Mouse (Mus musculus) ES-E14 (cell line): Measurements from ENCODE around the gene H2-Q10. TPM values are rescaled to one million over a fixed set of nuclear protein-coding genes. Genes with fewer than 3 reads are reported as not detected.

Experiments used
- DNase-seq: peaks from one replicate; pipeline ENCODE4 v3.0.0-alpha.2; 2013; ENCODE audit warnings: low read depth, low spot score
- H3K27ac ChIP-seq: 2 replicates; pipeline ENCODE4 v1.5.1; 2012; ENCODE audit warnings: low read depth, mild to moderate bottlenecking, low read length, moderate library complexity, mixed read lengths; ENCODE audit not compliant: poor library complexity, insufficient read depth, severe bottlenecking
- H3K36me3 ChIP-seq: 2 replicates; pipeline ENCODE4 v1.6.1; 2012; ENCODE audit warnings: mild to moderate bottlenecking, low read length, moderate library complexity, mixed read lengths; ENCODE audit not compliant: control insufficient read depth, poor library complexity, insufficient read depth, severe bottlenecking
- H3K4me1 ChIP-seq, 2 experiments: fragments of 150-350 bp in 1 of 2; sonication (generic) in 1 of 2; 2 replicates each; pipeline ENCODE4 v1.6.1; 2012; ENCODE audit warnings: low read length in 2 of 2, mild to moderate bottlenecking in 1 of 2, mixed read lengths in 1 of 2; ENCODE audit not compliant: control insufficient read depth in 2 of 2, insufficient read depth in 2 of 2, poor library complexity in 1 of 2
- H3K4me3 ChIP-seq, 2 experiments: fragments of 150-350 bp in 1 of 2; sonication (generic) in 1 of 2; 2 replicates each; pipeline ENCODE4 v1.5.1; 2012; ENCODE audit warnings: low read length in 2 of 2, low read depth in 1 of 2, mild to moderate bottlenecking in 1 of 2, mixed read lengths in 1 of 2; ENCODE audit not compliant: insufficient read depth in 1 of 2, poor library complexity in 1 of 2, severe bottlenecking in 1 of 2
- H3K9ac ChIP-seq: 2 replicates; pipeline ENCODE4 v1.6.1; 2012; ENCODE audit warnings: low read depth, mild to moderate bottlenecking, low read length, mixed read lengths; ENCODE audit not compliant: poor library complexity, insufficient read depth, severe bottlenecking
- H3K9me3 ChIP-seq: fragments of 150-350 bp; sonication (generic); 2 replicates; pipeline ENCODE4 v1.6.1; 2012; ENCODE audit warnings: low read depth, mild to moderate bottlenecking, low read length; ENCODE audit not compliant: control insufficient read depth, insufficient read depth
- CHD2 ChIP-seq: IDR thresholded peaks from 2 replicates; pipeline ENCODE4 v1.6.1; 2014; ENCODE audit warnings: mild to moderate bottlenecking, low read depth, low read length, inconsistent platforms
- HCFC1 ChIP-seq: IDR thresholded peaks from 2 replicates; pipeline ENCODE4 v1.6.1; 2012; ENCODE audit warnings: low read length, inconsistent platforms, borderline replicate concordance; ENCODE audit not compliant: insufficient read depth
- MAFK ChIP-seq: IDR thresholded peaks from 2 replicates; pipeline ENCODE4 v1.6.1; 2014; ENCODE audit warnings: mild to moderate bottlenecking, low read depth, low read length, inconsistent platforms; ENCODE audit not compliant: insufficient read depth
- ZC3H11A ChIP-seq: IDR thresholded peaks from 2 replicates; pipeline ENCODE4 v1.6.1; 2012; ENCODE audit warnings: low read depth, mild to moderate bottlenecking, inconsistent platforms, low read length, borderline replicate concordance
- ZNF384 ChIP-seq: IDR thresholded peaks from 2 replicates; pipeline ENCODE4 v1.6.1; 2012; ENCODE audit warnings: low read depth, low read length, inconsistent platforms
- in situ Hi-C, 2 experiments: fragments of 600-800 bp; cut with MboI; formaldehyde crosslinking; loops; one replicate each; pipeline ENCODE4 v1.15.1; 2025; ENCODE audit warnings: low sequenced_read_pairs in 2 of 2, inconsistent platforms in 1 of 2; ENCODE audit not compliant: unreplicated experiment in 2 of 2
- total RNA-seq: library from RNA; depleted of rRNA; stranded (reverse); fragments of 300-350 nt; gene quantifications from 2 replicates; pipeline ENCODE4 v1.2.3, GENCODE M21; 2012

H2-Q10 gene
- total RNA-seq, 1 experiment = 2.1 TPM

DNA sequence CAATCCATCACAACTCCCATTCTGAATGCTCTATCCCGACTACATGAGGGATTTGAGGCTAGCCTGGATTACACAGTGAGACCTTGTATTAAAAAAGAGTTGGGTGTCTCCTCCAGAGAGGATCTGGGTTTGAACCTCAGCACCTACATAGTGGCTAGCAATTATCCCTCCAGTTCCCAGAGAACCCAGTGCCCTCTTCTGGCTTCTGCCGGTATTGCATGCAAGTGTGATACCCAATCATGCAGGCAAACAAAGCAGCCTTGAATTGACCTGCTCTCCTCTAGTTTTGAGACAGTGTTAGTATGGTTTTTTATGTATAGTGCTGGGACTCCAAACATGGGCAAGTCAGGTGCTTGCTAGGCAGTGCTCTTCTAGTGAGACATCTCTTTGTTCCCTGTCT, 44.0 kb downstream of the H2-Q10 start:
- TF ChIP-seq HCFC1 = no peak
- no peak for TF ChIP-seq MAFK
- TF ChIP-seq ZC3H11A = peak; percentile 55; the same call in 1 of the 2 replicates
- peak; percentile 40; the same call in 1 of the 2 replicates for TF ChIP-seq CHD2
- peak; percentile 59; the same call in 1 of the 2 replicates for TF ChIP-seq ZNF384
- no peak overlapping the region for H3K9ac ChIP-seq
- H3K27ac ChIP-seq = no peak overlapping the region; the same call in 1 of the 2 replicates
- no peak overlapping the region for H3K4me3 ChIP-seq
- peaks cover 8 to 12% of the 10 kb centered on the region in 2 experiments; a peak in 3 of 4 replicates for H3K4me1 ChIP-seq
- no peaks in the 10 kb centered on the region for H3K9me3 ChIP-seq
- H3K36me3 ChIP-seq = peaks cover 42% of the 10 kb centered on the region
- in situ Hi-C loops = no loop called here
- peak; percentile 91 for DNase-seq

DNA sequence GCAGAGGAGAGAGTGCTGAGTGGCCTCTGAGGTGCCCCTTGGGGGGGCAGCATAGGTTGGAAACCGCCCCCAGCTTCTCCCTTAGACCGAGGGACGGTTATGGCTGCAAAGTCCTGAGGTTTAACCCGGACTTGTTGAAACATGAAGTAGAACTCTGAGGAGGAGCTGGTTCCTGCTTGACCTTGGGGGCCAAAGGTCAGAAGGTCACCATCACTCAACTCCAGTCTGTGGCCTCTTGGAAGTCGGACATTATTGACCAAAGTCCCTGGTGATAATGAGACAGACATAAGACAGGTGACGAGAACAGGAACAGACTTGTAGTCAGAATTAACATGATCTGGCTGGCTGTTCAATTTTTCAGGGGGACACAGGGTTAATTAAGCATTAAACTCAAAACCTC, 44.9 kb downstream of the H2-Q10 start:
- Histone ChIP-seq H3K9me3 (no peaks in the 10 kb centered on the region), H3K4me1 (peaks cover 5 to 12% of the 10 kb centered on the region in 2 experiments; a peak in 2 of 4 replicates), H3K27ac (peak overlapping the region; percentile 16; the same call in 1 of the 2 replicates), H3K9ac (peak overlapping the region; percentile 3; the same call in 1 of the 2 replicates), H3K4me3 (no peak overlapping the region), H3K36me3 (peaks cover 34% of the 10 kb centered on the region)
- no peak for DNase-seq
- TF ChIP-seq CHD2 (no peak), HCFC1 (no peak), ZC3H11A (no peak), MAFK (no peak), ZNF384 (no peak)
- in situ Hi-C loops = no loop called here

DNA sequence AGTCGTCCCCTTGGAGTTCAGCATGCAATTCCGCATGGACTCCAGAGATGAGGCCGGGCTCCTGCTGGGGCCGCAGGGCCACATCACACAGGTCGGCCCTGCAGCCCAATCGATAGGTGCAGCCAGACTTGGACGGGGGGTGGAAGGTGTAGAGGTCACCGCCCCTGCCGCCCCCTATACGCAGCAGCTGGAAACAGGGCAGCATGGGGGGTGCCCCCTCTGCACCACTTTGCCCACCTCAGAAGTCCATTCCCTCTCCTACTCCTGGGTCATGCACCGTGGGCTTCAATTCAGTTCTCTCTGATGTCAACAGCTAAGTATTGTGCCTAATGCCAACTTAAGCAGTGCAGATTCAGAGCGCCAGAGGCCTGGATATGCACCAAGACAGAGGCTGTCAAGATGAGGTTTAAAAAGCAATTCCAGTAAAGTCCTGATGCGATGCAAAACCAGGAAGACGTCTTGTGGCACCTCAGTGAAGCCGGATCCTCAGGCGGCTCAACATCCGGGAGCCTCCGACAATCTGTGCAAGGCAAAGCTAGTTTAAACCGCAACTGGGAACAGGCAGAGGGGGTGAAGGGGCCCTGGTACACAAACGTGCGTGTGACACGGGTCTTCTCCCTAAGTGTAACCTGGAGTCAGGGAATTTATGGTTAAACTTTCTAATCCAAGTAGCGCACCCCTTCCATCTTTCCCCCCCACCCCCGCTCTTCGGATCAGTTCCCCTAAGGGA, 46.2 kb downstream of the H2-Q10 start:
- peak overlapping the region; percentile 15; the same call in 1 of the 2 replicates for H3K27ac ChIP-seq
- peaks cover 5 to 12% of the 10 kb centered on the region in 2 experiments; a peak in 2 of 4 replicates for H3K4me1 ChIP-seq
- DNase-seq = no peak
- peaks cover 24% of the 10 kb centered on the region for H3K36me3 ChIP-seq
- H3K4me3 ChIP-seq = peak overlapping the region; percentile 62 to 65
- in situ Hi-C loops = no loop called here
- no peaks in the 10 kb centered on the region for H3K9me3 ChIP-seq
- peak overlapping the region; percentile 68 for H3K9ac ChIP-seq
- TF ChIP-seq CHD2 = no peak
- TF ChIP-seq ZC3H11A = no peak
- TF ChIP-seq MAFK = no peak
- TF ChIP-seq ZNF384 = no peak
- no peak for TF ChIP-seq HCFC1

DNA sequence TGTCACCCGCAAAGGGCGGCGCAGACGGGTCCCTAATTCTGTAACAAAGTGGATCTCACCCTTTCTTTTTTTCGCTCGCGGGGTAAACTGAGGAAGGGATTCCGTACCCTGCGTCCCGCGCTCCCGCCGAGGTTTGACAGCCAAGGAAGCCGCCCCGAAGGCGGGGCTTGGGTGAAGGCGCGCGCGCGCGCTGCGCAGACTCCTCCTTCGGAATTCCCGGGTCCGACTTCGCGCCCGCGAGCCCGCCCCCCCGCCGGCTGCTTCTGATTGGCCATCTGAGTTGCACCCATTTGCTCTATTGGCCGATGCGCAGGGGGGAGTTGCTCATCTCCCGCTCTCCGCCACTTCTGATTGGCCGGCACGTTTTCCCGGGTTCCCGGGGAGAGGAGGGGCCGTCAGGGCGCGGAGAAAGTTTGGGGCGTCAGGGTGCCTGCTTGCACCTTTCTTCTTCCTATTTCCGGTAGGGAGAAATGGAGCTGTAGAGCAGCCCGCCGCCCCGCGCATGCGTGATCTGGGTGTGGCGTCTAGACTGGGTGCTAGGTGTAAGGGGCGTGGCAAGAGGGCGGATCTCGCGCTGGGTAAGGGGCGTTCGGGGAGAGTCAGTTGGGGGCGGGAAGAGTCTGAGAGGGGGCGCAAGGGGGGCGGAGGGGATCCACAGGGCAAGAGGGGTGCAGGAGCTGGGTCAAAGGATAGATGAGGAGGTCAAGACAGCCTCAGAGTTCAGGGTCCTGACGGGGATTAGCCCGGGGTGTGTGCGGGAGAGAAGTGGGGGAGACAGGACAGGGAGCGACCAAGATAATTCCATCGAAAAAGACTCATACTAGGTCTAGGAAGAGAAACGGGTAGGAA, 47.0 kb downstream of the H2-Q10 start, which contains the start of the genes Tcf19 and Cchcr1:
Gene Tcf19 (minus strand): TSS at position 173 of the 849 bp plus-strand sequence.
Gene Cchcr1 (plus strand): TSS at position 449 of the 849 bp plus-strand sequence.
- Histone ChIP-seq H3K4me1 (peaks cover 5 to 12% of the 10 kb centered on the region in 2 experiments; a peak in 2 of 4 replicates), H3K4me3 (peak within 1 kb of the TSS; percentile 65 to 66), H3K36me3 (peaks cover 18% of the 10 kb centered on the region), H3K9me3 (no peaks in the 10 kb centered on the region), H3K9ac (peak within 1 kb of the TSS; percentile 68), H3K27ac (peak within 1 kb of the TSS; percentile 57)
- no peak for TF ChIP-seq ZNF384
- TF ChIP-seq CHD2 = peak; percentile 87
- TF ChIP-seq HCFC1 = no peak
- TF ChIP-seq MAFK = no peak
- DNase-seq = peak; percentile 94
- in situ Hi-C loops = no loop called here
